Mouse (Mus musculus): Measurements from ENCODE around the gene Atl1.
A peak's percentile ranks its signal among the peaks of the same experiment; 100 is the strongest.

DNA sequence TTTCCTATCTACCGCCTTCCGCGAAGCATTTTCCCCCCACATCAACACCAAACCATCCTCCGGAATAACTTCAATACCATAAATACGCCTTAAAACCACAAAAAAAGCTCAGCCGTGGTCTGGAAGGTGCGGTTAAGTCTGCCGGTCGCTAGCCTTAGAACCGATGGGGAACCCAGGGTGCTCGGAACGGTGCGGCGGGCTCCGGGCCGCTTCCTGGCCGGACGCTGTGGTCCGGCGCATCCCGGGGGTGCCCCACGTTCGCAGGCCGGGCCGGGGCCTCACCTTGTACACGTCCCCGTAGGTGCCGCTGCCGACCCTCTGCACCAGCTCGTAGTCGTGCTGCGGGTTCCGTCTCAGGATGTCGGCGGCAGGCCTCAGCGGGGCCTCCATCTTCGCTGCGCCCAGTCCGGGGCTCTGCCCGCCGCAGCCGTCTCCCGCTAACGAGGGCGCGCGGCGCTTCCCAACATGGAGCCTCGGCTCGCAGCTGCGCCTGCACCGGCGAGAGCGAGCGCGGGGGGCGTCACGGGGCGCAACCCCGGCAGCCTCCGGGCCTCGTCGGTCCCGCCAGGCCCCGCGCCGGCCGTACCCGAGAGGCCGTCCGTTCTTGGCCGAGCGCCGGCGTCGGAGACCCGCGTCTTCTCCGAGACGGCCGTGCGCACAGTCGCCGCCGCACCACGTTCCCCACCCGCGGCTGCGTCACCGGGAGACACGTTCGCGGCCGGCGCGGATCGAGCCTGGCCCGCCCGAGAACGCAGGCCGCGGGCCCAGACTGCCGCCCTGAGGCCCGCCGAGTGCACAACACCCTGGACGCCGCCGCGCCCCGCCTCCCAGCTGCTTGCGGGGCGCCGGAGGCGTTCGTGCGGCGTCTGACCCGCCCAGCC, at the start of gene Atl1, which contains the start of gene Map4k5:
- TF ChIP-seq CTCF (IDR thresholded peaks at IDR 0.05; ENCODE audit: low read depth): peak; percentile 59
- peak; percentile 38; the same call in 1 of the 2 replicates for TF ChIP-seq EP300 (IDR thresholded peaks at IDR 0.05; ENCODE audit: low read depth)

Data from heart, postnatal 0 days (tissue).